Mouse (Mus musculus) 416B (cell line): ENCODE results near the gene Ago4.
"Not testable (repeated sequence)": the region's sequence is repeated elsewhere in the genome, so short reads cannot be mapped to it uniquely, and the experiment has no call there.

Experiments
- DNase-seq: peaks from one replicate; pipeline ENCODE4 v3.0.0; 2011; ENCODE audit warnings: low read depth

Ago4 gene

GRCm38 (mm10) chr4:126532827-126533728 is at the start of gene Ago4:
Gene Ago4, minus strand, starts transcription at chr4:126533472.
- DNase-seq = no peak

DNA sequence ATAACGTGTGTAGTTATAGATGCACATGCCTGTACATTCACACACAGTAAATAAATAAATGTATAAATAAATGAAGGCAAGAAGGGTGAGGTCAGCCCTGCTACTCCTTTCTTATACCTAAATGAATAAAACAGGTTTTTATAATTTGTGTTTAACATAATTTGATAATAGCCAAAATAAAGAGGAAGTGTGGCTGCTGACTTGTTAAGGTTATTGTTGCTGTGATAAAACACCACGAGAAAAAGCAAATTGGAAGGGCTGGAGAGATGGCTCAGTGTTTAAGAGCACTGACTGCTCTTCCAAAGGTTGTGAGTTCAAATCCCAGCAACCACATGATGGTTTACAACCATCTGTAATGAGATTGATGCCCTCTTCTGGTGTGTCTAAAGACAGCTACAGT is 45.8 kb upstream of the Ago4 start:
- DNase-seq = no peak

DNA sequence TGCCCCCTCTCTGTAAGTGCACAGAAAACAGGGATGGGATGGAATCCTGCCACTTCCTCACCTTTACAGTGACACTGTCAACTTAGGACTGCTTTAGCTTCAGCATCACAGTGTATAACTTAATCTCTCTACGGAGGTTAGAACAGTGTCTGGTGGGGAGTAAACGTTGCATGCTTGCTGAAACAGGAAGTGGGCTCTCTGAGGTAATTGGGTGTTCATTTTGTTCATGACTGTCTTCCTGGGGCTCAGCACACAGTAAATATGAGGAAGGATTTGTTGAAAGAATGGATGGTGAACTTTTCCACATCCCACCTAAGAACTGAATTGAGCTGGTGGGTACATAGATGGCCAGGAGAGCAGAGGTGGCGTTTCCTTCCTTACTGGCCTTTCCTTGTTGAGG is 44.6 kb upstream of the Ago4 start:
- no peak for DNase-seq

GRCm38 (mm10) chr4:126576281-126576680 is 43.0 kb upstream of the Ago4 start:
- DNase-seq = no peak

DNA sequence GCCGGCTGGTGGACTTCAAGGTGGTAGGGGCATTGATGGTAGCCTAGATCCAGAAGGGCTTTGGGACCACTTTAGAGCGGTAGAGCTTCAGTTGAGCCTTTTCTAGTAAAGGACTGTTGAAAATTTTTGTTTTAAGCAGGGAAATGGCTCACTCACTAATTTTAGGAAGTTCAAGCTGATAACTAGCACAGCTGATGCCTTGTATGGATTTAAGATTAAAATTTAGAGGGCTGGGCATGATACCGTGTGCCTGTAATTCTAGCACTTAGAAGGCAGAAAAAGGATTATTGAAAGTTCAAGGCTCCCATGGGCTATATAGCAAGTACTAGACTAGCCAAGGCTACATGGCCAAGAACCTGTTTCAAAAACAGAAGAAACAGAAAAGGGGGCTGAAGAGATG is 36.5 kb upstream of the Ago4 start:
- DNase-seq = no peak

DNA sequence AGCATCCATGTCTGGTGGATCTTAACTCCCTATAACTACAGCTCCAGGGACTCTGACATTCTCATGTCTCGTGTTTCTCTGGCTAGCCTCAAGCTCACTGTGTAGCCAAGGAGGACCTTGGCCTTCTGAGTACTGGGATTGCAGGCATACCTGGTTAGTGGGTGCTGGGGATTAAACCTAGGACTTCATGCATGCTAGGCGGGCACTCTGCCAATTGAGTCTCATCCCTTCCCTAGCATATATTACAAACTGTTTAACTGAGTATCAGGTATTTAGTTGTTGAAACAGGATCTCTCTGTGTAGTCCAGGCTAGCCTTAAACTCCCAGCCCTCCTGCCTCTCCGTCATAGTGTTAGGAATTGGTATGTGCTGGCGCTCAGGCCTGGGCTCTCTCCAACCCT is 34.0 kb upstream of the Ago4 start:
- no peak for DNase-seq

DNA sequence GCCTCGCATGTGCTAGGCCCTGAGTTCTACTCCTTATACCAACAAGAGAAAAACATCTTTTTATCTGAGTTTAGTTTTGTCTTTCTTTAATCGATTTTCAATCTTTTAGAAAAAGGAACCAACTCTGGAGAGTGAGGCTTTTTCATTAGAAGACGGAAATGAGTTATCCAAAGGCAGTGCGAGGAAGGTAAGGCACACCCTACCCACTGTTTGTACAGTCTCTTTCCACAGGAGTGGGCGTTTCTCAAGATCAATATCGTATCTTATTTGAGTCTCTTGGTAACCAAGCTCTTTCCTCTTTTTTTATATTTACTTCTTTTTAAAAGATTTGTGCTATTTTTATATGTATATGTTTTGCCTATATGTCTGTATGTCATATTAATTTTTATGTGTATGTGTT is 30.5 kb upstream of the Ago4 start:
- DNase-seq = no peak

DNA sequence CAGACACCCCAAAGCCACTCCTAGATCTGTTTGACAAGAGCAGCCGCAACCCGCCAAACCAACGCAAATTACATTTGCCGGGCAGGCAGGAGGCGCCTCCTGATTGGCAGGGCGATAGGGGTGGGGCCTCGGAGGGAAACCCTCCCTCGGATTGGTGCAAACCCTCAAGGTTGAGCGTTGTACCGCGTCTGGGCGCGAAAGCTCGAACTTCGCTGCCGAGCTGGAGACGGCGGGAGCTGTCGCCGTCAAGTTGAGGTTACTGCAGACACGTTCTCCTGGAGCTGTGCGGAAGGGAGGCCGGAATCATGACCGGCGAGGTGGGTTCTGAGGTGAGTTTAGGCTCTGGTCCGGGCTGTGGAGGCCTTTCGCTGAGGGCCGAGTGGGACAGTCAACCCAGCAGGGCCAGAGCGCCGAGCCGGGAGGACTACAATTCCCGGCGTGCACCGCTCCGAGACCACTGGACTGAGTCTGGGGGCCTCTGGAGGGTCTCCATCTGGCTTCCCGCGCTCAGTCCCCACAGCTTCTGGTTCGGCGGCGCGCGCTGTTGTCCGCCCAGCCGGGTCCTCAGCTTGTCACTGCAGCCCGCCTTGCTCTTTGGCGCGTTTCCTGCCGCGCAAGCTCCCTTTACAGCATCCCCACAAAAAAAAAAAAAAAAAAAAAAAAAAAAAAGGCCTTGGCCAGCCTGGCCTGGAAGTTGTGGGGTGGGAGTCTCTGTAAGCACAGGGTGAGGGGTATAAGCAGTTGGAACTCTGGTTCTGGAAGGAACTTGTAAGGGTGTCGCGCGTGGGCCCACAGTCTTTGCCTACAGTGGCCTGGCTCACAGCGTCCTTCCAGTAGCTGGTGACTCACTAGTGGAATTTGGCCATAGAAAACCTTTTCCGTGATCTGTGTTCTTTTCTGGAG is 23.8 kb upstream of the Ago4 start, which contains the start of gene Clspn:
Clspn (plus strand) TSS at position 127 of the 903 bp plus-strand sequence.
- peak; percentile 95 for DNase-seq

GRCm38 (mm10) chr4:126554462-126554861 is 21.2 kb upstream of the Ago4 start:
- DNase-seq = peak; percentile 84

DNA sequence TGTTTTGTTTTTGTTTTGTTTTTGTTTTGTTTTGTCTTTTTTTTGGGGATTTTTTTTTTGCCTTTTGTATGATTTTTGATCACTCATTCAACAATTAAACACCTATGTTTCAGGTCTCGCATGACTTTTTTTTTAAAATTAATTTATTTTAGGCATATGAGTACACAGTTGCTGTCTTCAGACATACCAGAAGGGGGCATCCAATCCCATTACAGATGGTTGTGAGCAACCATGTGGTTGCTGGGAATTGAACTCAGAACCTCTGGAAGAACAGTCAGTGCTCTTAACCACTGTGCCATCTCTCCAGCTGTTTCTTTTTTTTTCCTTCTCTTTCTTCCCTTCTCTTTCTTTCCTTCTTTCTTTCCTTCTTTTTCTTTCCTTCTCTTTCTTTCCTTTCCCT is 20.4 kb upstream of the Ago4 start:
- DNase-seq = peak; percentile 43

- DNase-seq = peak; percentile 66
Measured at GRCm38 (mm10) chr4:126553105-126553504, 19.8 kb upstream of the Ago4 start.

GRCm38 (mm10) chr4:126552136-126552535 is 18.9 kb upstream of the Ago4 start:
- DNase-seq = no peak

DNA sequence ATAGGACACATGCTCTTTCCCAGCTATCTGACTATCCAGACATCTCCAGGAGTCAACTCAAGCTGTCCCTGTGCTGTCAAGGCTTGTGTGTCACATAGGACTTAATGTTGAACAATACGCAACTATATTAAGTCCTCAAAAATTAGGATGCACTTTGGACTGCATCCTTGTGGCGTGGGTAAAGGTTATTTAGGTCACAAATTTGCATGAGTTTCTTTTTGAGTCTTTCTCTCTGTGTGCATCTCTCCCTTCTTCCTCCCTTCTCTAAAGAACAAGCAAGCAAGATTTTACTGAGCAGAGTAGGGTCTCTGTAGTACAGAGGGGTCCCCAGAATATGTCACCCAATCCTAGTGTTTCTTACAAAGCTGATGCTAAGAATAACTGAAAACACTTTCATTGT is 12.9 kb upstream of the Ago4 start:
- DNase-seq = no peak

DNA sequence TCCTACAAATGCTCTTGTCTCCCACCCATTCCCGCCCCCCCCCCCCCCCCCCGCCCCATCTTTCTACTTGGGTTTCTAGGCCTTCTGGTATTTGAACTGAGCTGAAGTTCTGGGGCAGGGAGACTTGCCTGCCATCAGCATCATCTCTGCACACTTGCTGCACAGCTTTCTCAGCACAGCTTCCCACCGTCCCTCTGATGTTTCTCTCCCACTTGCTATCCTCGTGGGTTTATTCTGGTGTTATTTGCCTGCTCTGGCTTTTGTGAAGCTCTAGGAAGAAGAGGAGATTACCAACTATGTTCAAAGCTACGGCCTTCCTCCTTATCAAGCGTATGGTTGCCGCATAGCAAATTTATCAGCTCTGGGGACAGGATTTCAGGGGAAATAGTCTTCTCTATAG is 12.4 kb upstream of the Ago4 start:
- no peak for DNase-seq

- DNase-seq = no peak
Measured at GRCm38 (mm10) chr4:126545016-126545415, 11.7 kb upstream of the Ago4 start.

- DNase-seq = peak; percentile 51
Measured at GRCm38 (mm10) chr4:126542838-126543237, 9.6 kb upstream of the Ago4 start.

DNA sequence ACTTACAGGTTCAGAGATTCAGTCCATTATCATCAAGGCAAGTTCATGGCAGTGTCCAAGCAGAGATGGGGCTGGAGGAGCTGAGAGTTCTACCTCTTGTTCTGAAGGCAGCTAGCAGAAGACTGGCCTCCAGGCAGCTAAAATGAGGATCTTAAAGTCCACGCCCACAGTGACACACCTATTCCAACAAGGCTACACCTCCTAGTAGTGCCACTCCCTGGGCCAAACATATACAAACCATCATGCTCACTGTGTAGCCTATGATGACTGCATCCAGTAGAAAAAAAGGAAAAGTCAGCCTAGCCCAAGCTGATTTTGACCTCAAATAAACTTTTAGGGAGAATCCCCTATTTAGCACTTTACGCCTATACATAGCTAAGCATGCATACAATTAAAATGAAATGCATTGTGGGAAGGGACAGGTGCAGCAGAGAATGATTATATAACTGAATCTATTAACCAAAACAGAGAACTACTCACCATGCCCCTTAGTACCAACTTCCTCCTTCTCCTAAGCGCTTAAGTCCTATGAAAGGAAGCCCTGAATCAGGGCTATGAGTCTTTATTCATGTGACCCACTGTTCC is 7.3 kb upstream of the Ago4 start:
- peak; percentile 57 for DNase-seq

DNA sequence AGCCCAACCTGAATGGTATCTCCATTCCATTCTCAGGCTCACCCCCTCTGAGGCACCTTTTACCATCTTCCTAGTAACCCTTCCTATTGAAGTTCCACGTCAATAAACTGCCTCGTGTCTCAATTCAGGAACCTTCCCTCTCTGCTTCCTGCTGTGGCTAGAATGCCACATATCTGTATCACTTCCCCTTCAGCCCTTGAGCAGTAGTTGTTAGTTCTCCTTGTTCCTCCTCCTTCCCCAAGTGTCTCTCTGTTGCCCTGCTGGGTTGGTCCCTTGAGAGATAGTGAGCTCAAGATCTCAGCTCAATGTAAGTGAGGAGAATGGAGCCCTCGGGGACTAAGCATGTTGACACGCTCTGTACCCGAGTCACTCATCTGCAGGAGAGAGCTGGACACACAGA is 3.6 kb upstream of the Ago4 start:
- DNase-seq = peak; percentile 52

GRCm38 (mm10) chr4:126535631-126536030 is 2.4 kb upstream of the Ago4 start:
- not testable (repeated sequence) for DNase-seq

DNA sequence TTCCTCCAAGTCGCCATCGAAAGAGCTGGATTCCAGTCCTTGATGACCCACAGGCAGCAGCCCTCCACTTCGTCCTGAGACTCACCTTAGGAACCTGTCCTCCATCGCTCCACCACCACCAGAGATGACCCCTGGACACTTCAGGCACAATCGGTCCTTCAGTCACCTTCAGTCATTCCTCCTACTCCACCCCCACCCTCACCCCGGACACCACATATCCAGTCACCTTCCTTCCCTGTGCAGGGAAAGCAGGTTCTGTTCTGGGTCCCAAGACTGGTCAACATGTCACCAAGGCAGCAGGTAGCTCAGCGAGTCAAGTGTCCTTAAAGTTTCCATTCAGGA is 428 bp upstream of the Ago4 start:
- no peak for DNase-seq

DNA sequence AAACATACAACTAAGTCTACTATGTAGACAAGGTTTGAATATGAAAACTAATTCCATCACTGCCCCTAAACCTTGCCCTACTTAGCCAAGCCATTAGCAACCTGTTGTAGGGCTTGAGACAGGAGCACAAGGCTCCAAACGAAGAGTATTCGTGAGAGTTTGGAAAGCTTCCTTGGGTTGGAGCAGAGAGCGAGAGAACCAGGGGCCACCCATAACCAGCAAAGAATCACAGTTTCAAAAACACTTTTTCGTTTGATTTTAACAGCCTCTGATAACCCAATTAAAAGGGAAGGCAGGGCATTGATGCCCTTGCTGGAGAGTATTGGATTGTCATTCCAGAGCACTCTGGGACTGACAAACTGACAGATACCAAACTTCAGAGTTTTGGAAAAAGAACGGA is 980 bp downstream of the Ago4 start:
- DNase-seq = no peak

- DNase-seq = peak; percentile 24
Measured at GRCm38 (mm10) chr4:126526828-126527227, 6.4 kb downstream of the Ago4 start.

DNA sequence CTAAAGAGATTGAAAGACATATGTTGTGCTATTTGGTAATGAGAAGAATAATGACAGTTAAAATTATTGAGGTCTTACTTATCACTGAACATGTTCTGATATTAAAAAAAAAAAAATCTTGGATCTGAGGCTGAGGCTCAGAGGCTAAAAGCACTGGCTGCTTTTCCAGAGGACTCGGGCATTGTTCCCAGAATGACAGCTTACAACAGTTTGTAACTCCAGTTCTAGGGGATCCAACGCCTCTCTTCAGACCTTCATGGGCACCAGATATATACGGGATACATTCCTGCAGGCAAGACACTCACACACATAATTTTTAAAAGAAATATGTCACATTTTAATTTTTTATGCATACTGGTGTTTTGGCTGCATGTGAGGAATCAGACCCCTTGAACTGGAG is 7.1 kb downstream of the Ago4 start:
- no peak for DNase-seq
